Mouse (Mus musculus): Measurements from ENCODE around the gene Prkcb.

DNA sequence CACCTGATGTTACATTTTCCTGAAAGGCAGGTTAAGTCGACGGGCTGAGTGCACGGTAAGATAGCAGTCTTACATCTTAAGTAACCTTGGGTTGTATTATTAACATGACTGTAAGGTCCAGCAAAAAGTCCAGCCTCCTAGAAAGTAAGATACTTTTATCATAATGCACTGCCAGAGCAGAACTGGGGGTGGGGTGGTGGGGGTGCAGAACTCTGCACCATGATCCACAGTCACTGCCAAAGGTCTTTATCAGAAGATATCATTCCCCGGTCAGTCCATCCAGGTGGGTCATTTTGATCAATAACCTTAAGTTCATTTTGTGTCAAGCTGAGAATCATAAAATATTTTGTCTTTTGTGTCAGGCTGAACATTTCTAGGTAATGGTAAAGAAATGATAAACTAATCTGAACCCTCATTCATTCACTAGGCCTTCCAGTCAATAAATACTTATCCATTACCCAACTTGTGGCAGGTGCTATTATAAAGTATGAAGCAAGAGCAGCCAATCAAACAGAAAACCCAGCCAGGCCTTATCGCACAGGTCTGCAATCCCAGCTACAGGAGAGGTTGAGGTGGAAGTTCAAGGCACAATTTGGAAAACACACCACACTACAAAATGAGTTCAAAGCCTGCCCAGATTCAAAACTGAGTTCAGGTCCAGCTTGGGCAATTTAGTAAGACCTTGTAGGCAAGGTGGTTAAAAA, 369.0 kb downstream of the Prkcb start:
- no peak for TF ChIP-seq POLR2A (IDR thresholded peaks at IDR 0.05; ENCODE audit: borderline replicate concordance, extremely low read depth, low read depth, low read length)
- TF ChIP-seq CTCF (IDR thresholded peaks at IDR 0.05; ENCODE audit: insufficient read depth, low read length), result no peak

Measured in lung, adult 2 months (tissue).